Mouse (Mus musculus): ENCODE data around the gene Clspn. TPM values are rescaled to one million over a fixed set of nuclear protein-coding genes. Genes with fewer than 3 reads are reported as not detected.

Gene Clspn
- polyA plus RNA-seq, 1 experiment from 2014 or later: 8.3 TPM

- Histone ChIP-seq H3K9me3 (ENCODE audit: control insufficient read depth) (no peaks in the 10 kb centered on the region), H3K36me3 (ENCODE audit: control insufficient read depth, insufficient read depth) (no peaks in the 10 kb centered on the region), H3K4me3 (ENCODE audit: low read depth, low read length) (no peak overlapping the region), H3K4me2 (replicated peaks; ENCODE audit: low read depth) (no peak overlapping the region), H3K27me3 (replicated peaks; ENCODE audit: control insufficient read depth, insufficient read depth, low read length) (no peaks in the 10 kb centered on the region), H3K9ac (ENCODE audit: low read depth, low read length) (no peak overlapping the region), H3K27ac (ENCODE audit: low read depth, low read length) (no peak overlapping the region), H3K4me1 (replicated peaks; ENCODE audit: control insufficient read depth, insufficient read depth, low read length) (no peaks in the 10 kb centered on the region)
- WGBS: 69% methylated on average over 5 of the region's 5 CpGs
- TF ChIP-seq CTCF (IDR thresholded peaks at IDR 0.05; ENCODE audit: low read depth): no peak
- no peak for ATAC-seq
Measured at GRCm38 (mm10) chr4:126536865-126537264, 19.9 kb upstream of the Clspn start.

GRCm38 (mm10) chr4:126540487-126541071 lies 16.2 kb upstream of the Clspn start:
- 70% methylated on average over 3 of the region's 3 CpGs for WGBS
- Histone ChIP-seq H3K27me3 (replicated peaks; ENCODE audit: control insufficient read depth, insufficient read depth, low read length) (no peaks in the 10 kb centered on the region), H3K36me3 (ENCODE audit: control insufficient read depth, insufficient read depth) (no peaks in the 10 kb centered on the region), H3K4me1 (replicated peaks; ENCODE audit: control insufficient read depth, insufficient read depth, low read length) (no peaks in the 10 kb centered on the region), H3K4me3 (ENCODE audit: low read depth, low read length) (no peak overlapping the region), H3K27ac (ENCODE audit: low read depth, low read length) (no peak overlapping the region), H3K9me3 (ENCODE audit: control insufficient read depth) (no peaks in the 10 kb centered on the region), H3K4me2 (replicated peaks; ENCODE audit: low read depth) (no peak overlapping the region), H3K9ac (ENCODE audit: low read depth, low read length) (no peak overlapping the region)
- no peak for ATAC-seq
- TF ChIP-seq CTCF (IDR thresholded peaks at IDR 0.05; ENCODE audit: low read depth): no peak

- H3K4me2 ChIP-seq (replicated peaks; ENCODE audit: low read depth): no peak overlapping the region
- no peaks in the 10 kb centered on the region for H3K9me3 ChIP-seq (ENCODE audit: control insufficient read depth)
- H3K9ac ChIP-seq (ENCODE audit: low read depth, low read length): no peak overlapping the region
- no peaks in the 10 kb centered on the region for H3K36me3 ChIP-seq (ENCODE audit: control insufficient read depth, insufficient read depth)
- no peaks in the 10 kb centered on the region for H3K27me3 ChIP-seq (replicated peaks; ENCODE audit: control insufficient read depth, insufficient read depth, low read length)
- H3K27ac ChIP-seq (ENCODE audit: low read depth, low read length): no peak overlapping the region
- no peak for ATAC-seq
- no peak overlapping the region for H3K4me3 ChIP-seq (ENCODE audit: low read depth, low read length)
- TF ChIP-seq CTCF (IDR thresholded peaks at IDR 0.05; ENCODE audit: low read depth): no peak
- WGBS: 67% methylated on average over 7 of the region's 7 CpGs
- no peaks in the 10 kb centered on the region for H3K4me1 ChIP-seq (replicated peaks; ENCODE audit: control insufficient read depth, insufficient read depth, low read length)
Measured at GRCm38 (mm10) chr4:126542838-126543237, 13.9 kb upstream of the Clspn start.

GRCm38 (mm10) chr4:126545016-126545415 lies 11.7 kb upstream of the Clspn start:
- H3K4me2 ChIP-seq (replicated peaks; ENCODE audit: low read depth): no peak overlapping the region
- no peaks in the 10 kb centered on the region for H3K9me3 ChIP-seq (ENCODE audit: control insufficient read depth)
- H3K9ac ChIP-seq (ENCODE audit: low read depth, low read length): no peak overlapping the region
- H3K4me1 ChIP-seq (replicated peaks; ENCODE audit: control insufficient read depth, insufficient read depth, low read length): no peaks in the 10 kb centered on the region
- H3K4me3 ChIP-seq (ENCODE audit: low read depth, low read length): no peak overlapping the region
- WGBS: 86% methylated on average over 1 of the region's 1 CpGs
- ATAC-seq: no peak
- TF ChIP-seq CTCF (IDR thresholded peaks at IDR 0.05; ENCODE audit: low read depth): no peak
- H3K27me3 ChIP-seq (replicated peaks; ENCODE audit: control insufficient read depth, insufficient read depth, low read length): no peaks in the 10 kb centered on the region
- H3K27ac ChIP-seq (ENCODE audit: low read depth, low read length): no peak overlapping the region
- H3K36me3 ChIP-seq (ENCODE audit: control insufficient read depth, insufficient read depth): no peaks in the 10 kb centered on the region

GRCm38 (mm10) chr4:126545703-126546102 lies 11.0 kb upstream of the Clspn start:
- H3K27ac ChIP-seq (ENCODE audit: low read depth, low read length): no peak overlapping the region
- H3K36me3 ChIP-seq (ENCODE audit: control insufficient read depth, insufficient read depth): no peaks in the 10 kb centered on the region
- no peaks in the 10 kb centered on the region for H3K9me3 ChIP-seq (ENCODE audit: control insufficient read depth)
- no peak overlapping the region for H3K9ac ChIP-seq (ENCODE audit: low read depth, low read length)
- no peak for ATAC-seq
- TF ChIP-seq CTCF (IDR thresholded peaks at IDR 0.05; ENCODE audit: low read depth): no peak
- no peaks in the 10 kb centered on the region for H3K4me1 ChIP-seq (replicated peaks; ENCODE audit: control insufficient read depth, insufficient read depth, low read length)
- no peak overlapping the region for H3K4me2 ChIP-seq (replicated peaks; ENCODE audit: low read depth)
- 70% methylated on average over 6 of the region's 7 CpGs for WGBS
- no peak overlapping the region for H3K4me3 ChIP-seq (ENCODE audit: low read depth, low read length)
- no peaks in the 10 kb centered on the region for H3K27me3 ChIP-seq (replicated peaks; ENCODE audit: control insufficient read depth, insufficient read depth, low read length)

- no peak for TF ChIP-seq CTCF (IDR thresholded peaks at IDR 0.05; ENCODE audit: low read depth)
- WGBS: 84% methylated on average over 2 of the region's 2 CpGs
- no peak for ATAC-seq
Measured at GRCm38 (mm10) chr4:126546183-126546582, 10.6 kb upstream of the Clspn start.

GRCm38 (mm10) chr4:126552136-126552535 lies 4.6 kb upstream of the Clspn start:
- H3K36me3 ChIP-seq (ENCODE audit: control insufficient read depth, insufficient read depth): no peaks in the 10 kb centered on the region
- no peak for TF ChIP-seq CTCF (IDR thresholded peaks at IDR 0.05; ENCODE audit: low read depth)
- H3K27me3 ChIP-seq (replicated peaks; ENCODE audit: control insufficient read depth, insufficient read depth, low read length): 0 out of 2 replicates have a peak, but pooled peaks cover 2% of the 10 kb centered on the region
- H3K9ac ChIP-seq (ENCODE audit: low read depth, low read length): no peak overlapping the region
- no peak overlapping the region for H3K4me3 ChIP-seq (ENCODE audit: low read depth, low read length)
- no peak for ATAC-seq
- H3K27ac ChIP-seq (ENCODE audit: low read depth, low read length): no peak overlapping the region
- H3K4me1 ChIP-seq (replicated peaks; ENCODE audit: control insufficient read depth, insufficient read depth, low read length): no peaks in the 10 kb centered on the region
- no peak overlapping the region for H3K4me2 ChIP-seq (replicated peaks; ENCODE audit: low read depth)
- WGBS: 81% methylated on average over 7 of the region's 7 CpGs
- H3K9me3 ChIP-seq (ENCODE audit: control insufficient read depth): no peaks in the 10 kb centered on the region

More at GRCm38 (mm10) chr4:126546183-126546582, 10.6 kb upstream of the Clspn start:
- Histone ChIP-seq H3K9ac (ENCODE audit: low read depth, low read length) (no peak overlapping the region), H3K4me2 (replicated peaks; ENCODE audit: low read depth) (no peak overlapping the region), H3K4me3 (ENCODE audit: low read depth, low read length) (no peak overlapping the region), H3K36me3 (ENCODE audit: control insufficient read depth, insufficient read depth) (no peaks in the 10 kb centered on the region), H3K27me3 (replicated peaks; ENCODE audit: control insufficient read depth, insufficient read depth, low read length) (no peaks in the 10 kb centered on the region), H3K27ac (ENCODE audit: low read depth, low read length) (no peak overlapping the region), H3K4me1 (replicated peaks; ENCODE audit: control insufficient read depth, insufficient read depth, low read length) (no peaks in the 10 kb centered on the region), H3K9me3 (ENCODE audit: control insufficient read depth) (no peaks in the 10 kb centered on the region)

All from intestine, postnatal 0 days (tissue).